Mouse (Mus musculus): ENCODE data around the gene Trim24. TPM values are rescaled to one million over a fixed set of nuclear protein-coding genes. Genes with fewer than 3 reads are reported as not detected.
"Not testable (repeated sequence)": the region's sequence is repeated elsewhere in the genome, so short reads cannot be mapped to it uniquely, and the experiment has no call there.

Gene Trim24
- total and polyA plus RNA-seq, 3 experiments: 11.4 to 19.2 TPM; not detected in 1

GRCm38 (mm10) chr6:37823731-37824130 lies 46.9 kb upstream of the Trim24 start:
- H3K79me2 ChIP-seq (ENCODE audit: control insufficient read depth, insufficient read depth, low read length, poor library complexity): no peaks in the 10 kb centered on the region
- H3K9ac ChIP-seq (ENCODE audit: control insufficient read depth, low read depth, low read length, poor library complexity, severe bottlenecking): no peak overlapping the region
- peak overlapping the region; percentile 12; the same call in 1 of the 2 replicates for H3K27ac ChIP-seq (ENCODE audit: control insufficient read depth, low read depth, low read length)
- no peaks in the 10 kb centered on the region for H3K9me3 ChIP-seq (replicated peaks; ENCODE audit: insufficient read depth, low read length)
- no peak overlapping the region for H3K4me3 ChIP-seq (ENCODE audit: control insufficient read depth in 1 of 2, insufficient read depth in 1 of 2, low read depth in 2 of 2, low read length in 2 of 2)
- peaks cover 4 to 9% of the 10 kb centered on the region in 2 experiments; a peak in 2 of 4 replicates for H3K4me1 ChIP-seq (ENCODE audit: control insufficient read depth in 1 of 2, insufficient read depth in 2 of 2, low read length in 2 of 2)
- peaks cover 0 to 11% of the 10 kb centered on the region in 2 experiments; a peak in 2 of 4 replicates for H3K36me3 ChIP-seq (ENCODE audit: control insufficient read depth in 1 of 2, insufficient read depth in 2 of 2, low read length in 2 of 2)
- peak; percentile 72 for DNase-seq (ENCODE audit: low read depth, low spot score)
- H3K27me3 ChIP-seq (ENCODE audit: control insufficient read depth in 1 of 2, insufficient read depth in 2 of 2, low read length in 2 of 2): no peaks in the 10 kb centered on the region
- TF ChIP-seq MYC (IDR thresholded peaks at IDR 0.05; ENCODE audit: low read depth, low read length): 0 out of 2 replicates have a peak, but pooled peaks have one; percentile 58
- TF ChIP-seq MAX (IDR thresholded peaks at IDR 0.05; ENCODE audit: low read length): peak; percentile 56
- TF ChIP-seq CHD2 (IDR thresholded peaks at IDR 0.05; ENCODE audit: low read length): no peak
- no peak for TF ChIP-seq NELFE (IDR thresholded peaks at IDR 0.05; ENCODE audit: low read depth, low read length)
- TF ChIP-seq MXI1 (IDR thresholded peaks at IDR 0.05; ENCODE audit: low read depth, low read length): peak; percentile 49; the same call in 1 of the 2 replicates

- not testable (repeated sequence) for H3K4me3 ChIP-seq (ENCODE audit: control insufficient read depth in 1 of 2, insufficient read depth in 1 of 2, low read depth in 2 of 2, low read length in 2 of 2); H3K9me3 ChIP-seq (replicated peaks; ENCODE audit: insufficient read depth, low read length); H3K9ac ChIP-seq (ENCODE audit: control insufficient read depth, low read depth, low read length, poor library complexity, severe bottlenecking); H3K27me3 ChIP-seq (ENCODE audit: control insufficient read depth in 1 of 2, insufficient read depth in 2 of 2, low read length in 2 of 2); DNase-seq (ENCODE audit: low read depth, low spot score); H3K27ac ChIP-seq (ENCODE audit: control insufficient read depth, low read depth, low read length); H3K79me2 ChIP-seq (ENCODE audit: control insufficient read depth, insufficient read depth, low read length, poor library complexity); H3K4me1 ChIP-seq (ENCODE audit: control insufficient read depth in 1 of 2, insufficient read depth in 2 of 2, low read length in 2 of 2)
- peaks cover 0 to 11% of the 10 kb centered on the region in 2 experiments; a peak in 2 of 4 replicates for H3K36me3 ChIP-seq (ENCODE audit: control insufficient read depth in 1 of 2, insufficient read depth in 2 of 2, low read length in 2 of 2)
Measured at GRCm38 (mm10) chr6:37825331-37826115, 45.1 kb upstream of the Trim24 start.

- H3K79me2 ChIP-seq (ENCODE audit: control insufficient read depth, insufficient read depth, low read length, poor library complexity): no peaks in the 10 kb centered on the region
- H3K27me3 ChIP-seq (ENCODE audit: control insufficient read depth in 1 of 2, insufficient read depth in 2 of 2, low read length in 2 of 2): no peaks in the 10 kb centered on the region
- no peak for DNase-seq (ENCODE audit: low read depth, low spot score)
- TF ChIP-seq NRF1 (IDR thresholded peaks at IDR 0.05; ENCODE audit: insufficient read depth, low read depth, low read length, poor library complexity, severe bottlenecking): no peak
- TF ChIP-seq ZKSCAN1 (IDR thresholded peaks at IDR 0.05; ENCODE audit: low read depth, low read length): no peak
- TF ChIP-seq GABPA (IDR thresholded peaks at IDR 0.05; ENCODE audit: low read depth, low read length): no peak
- no peak for TF ChIP-seq POLR2A (IDR thresholded peaks at IDR 0.05; ENCODE audit: control insufficient read depth in 1 of 2, insufficient read depth in 1 of 2, low read depth in 1 of 2, low read length in 2 of 2, poor library complexity in 1 of 2)
- no peak for TF ChIP-seq USF2 (IDR thresholded peaks at IDR 0.05; ENCODE audit: borderline replicate concordance in 1 of 2, insufficient read depth in 1 of 2, low read depth in 1 of 2, low read length in 2 of 2)
- TF ChIP-seq HCFC1 (IDR thresholded peaks at IDR 0.05; ENCODE audit: low read depth, low read length): no peak
- no peak for TF ChIP-seq MXI1 (IDR thresholded peaks at IDR 0.05; ENCODE audit: low read depth, low read length)
- TF ChIP-seq MAX (IDR thresholded peaks at IDR 0.05; ENCODE audit: low read length): no peak
- no peak for TF ChIP-seq TCF12 (IDR thresholded peaks at IDR 0.05; ENCODE audit: low read depth, low read length)
- no peak for TF ChIP-seq MAFK (IDR thresholded peaks at IDR 0.05; ENCODE audit: borderline replicate concordance, low read depth, low read length)
- no peak for TF ChIP-seq MYC (IDR thresholded peaks at IDR 0.05; ENCODE audit: low read depth, low read length)
- TF ChIP-seq MEF2A (IDR thresholded peaks at IDR 0.05; ENCODE audit: extremely low read depth, insufficient replicate concordance, low read depth, low read length, poor library complexity, severe bottlenecking): no peak
- no peak for TF ChIP-seq ZC3H11A (IDR thresholded peaks at IDR 0.05; ENCODE audit: low read depth, low read length)
- TF ChIP-seq UBTF (IDR thresholded peaks at IDR 0.05; ENCODE audit: borderline replicate concordance, insufficient read depth, low read depth, low read length): no peak
- no peak for TF ChIP-seq NELFE (IDR thresholded peaks at IDR 0.05; ENCODE audit: low read depth, low read length)
- no peak overlapping the region for H3K4me3 ChIP-seq (ENCODE audit: control insufficient read depth in 1 of 2, insufficient read depth in 1 of 2, low read depth in 2 of 2, low read length in 2 of 2)
- H3K27ac ChIP-seq (ENCODE audit: control insufficient read depth, low read depth, low read length): no peak overlapping the region
- no peaks in the 10 kb centered on the region; a peak in 1 of 4 replicates for H3K4me1 ChIP-seq (ENCODE audit: control insufficient read depth in 1 of 2, insufficient read depth in 2 of 2, low read length in 2 of 2)
- no peaks in the 10 kb centered on the region for H3K9me3 ChIP-seq (replicated peaks; ENCODE audit: insufficient read depth, low read length)
- no peak overlapping the region for H3K9ac ChIP-seq (ENCODE audit: control insufficient read depth, low read depth, low read length, poor library complexity, severe bottlenecking)
- peaks cover 0 to 2% of the 10 kb centered on the region in 2 experiments; a peak in 2 of 4 replicates for H3K36me3 ChIP-seq (ENCODE audit: control insufficient read depth in 1 of 2, insufficient read depth in 2 of 2, low read length in 2 of 2)
Measured at GRCm38 (mm10) chr6:37828955-37829354, 41.7 kb upstream of the Trim24 start.

All from MEL (cell line).